Mouse (Mus musculus) mouse embryonic stem cell (cell line): ENCODE data around the gene Gjb3.

Experiments used
- in situ Hi-C, 2 experiments: fragments of 300-500 bp; cut with MboI; formaldehyde crosslinking; loops; 1 replicate in 1 of 2; 3 replicates in 1 of 2; pipeline ENCODE4 v1.14.3; 2019 to 2020; ENCODE audit warnings: low sequenced_read_pairs in 2 of 2, low pct_unique_long_range_greater_than_20kb in 1 of 2, mixed read lengths in 1 of 2; ENCODE audit not compliant: unreplicated experiment in 1 of 2

Gene Gjb3

DNA sequence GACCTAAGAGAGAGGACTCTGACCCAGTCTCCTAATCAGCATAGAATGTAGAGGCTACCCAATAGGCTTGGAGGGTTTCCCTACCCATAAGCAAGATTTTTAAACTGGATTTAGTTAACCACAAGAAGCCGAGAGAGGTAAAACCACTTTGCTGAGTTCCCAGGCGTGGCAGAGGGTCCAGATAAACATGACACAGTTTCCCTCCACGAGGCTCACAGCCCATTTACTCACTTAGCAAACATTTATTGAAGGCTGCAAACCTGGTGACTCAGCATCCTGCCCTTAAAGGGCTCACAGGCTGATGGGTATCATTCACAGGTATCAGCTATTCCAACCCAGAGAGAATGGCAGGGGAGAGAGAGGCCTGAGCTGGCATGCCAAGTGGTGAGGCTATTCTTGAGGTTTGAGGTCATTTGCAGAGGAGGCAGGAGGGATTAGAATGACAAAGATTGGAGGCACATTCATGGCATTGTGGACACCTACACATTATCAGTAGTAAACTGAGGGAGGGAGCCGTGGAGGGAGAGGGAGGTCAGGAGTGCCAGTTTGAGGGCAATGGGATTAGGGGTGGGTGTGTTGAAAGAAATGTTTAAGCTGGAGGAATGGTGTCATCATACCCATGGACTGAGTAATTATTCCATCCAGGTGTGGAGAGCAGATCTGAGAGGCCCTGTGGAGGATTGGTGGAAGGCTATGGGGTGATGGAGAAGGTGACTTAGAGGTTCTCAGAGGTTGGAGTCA, 19.1 kb upstream of the Gjb3 start:
- in situ Hi-C loops, result no loop called here

DNA sequence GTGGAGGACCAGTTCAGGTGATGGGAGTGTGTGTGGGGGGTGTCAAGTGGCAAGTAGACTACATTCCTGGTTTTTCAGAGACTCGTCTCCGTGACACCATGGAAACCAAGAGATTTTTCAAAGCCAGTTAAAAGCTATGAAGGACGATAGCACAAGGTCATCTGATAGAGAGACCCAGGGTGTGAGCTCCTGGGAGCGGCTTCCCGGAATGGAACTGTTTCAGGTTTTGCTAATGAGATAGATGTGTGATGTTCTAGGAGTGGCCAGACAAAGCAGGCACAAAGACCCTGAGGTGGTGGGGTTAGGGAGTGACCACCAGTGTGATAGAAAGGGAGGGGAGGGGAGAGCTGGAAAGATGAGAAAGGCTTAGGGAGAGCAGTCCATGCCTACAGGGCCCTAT, 14.4 kb upstream of the Gjb3 start:
- in situ Hi-C loops, result no loop called here

GRCm38 (mm10) chr4:127341372-127341771, 10.7 kb upstream of the Gjb3 start:
- in situ Hi-C loops, result no loop called here

DNA sequence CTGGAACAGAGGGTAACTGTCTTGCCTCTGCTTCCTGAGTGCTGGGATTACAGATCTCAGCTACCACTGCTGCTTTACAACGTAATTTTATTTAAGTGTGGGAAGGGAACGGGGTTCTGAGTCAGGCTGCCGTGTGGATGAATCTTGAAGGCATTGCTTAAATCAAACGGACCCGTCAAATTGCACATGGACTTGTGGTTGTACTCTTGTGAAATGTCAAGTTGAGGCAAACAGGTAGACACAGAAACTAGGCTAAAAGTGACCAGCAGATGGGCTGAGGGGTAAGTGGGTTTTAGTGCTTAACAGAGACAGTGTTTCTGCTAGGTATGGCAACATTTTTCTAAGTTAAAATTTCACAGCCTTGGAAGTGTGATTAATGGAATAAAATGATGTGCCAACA, 7.0 kb upstream of the Gjb3 start:
- in situ Hi-C loops, result no loop called here

- in situ Hi-C loops, result no loop called here
Observed at GRCm38 (mm10) chr4:127334870-127335504, 4.3 kb upstream of the Gjb3 start.

DNA sequence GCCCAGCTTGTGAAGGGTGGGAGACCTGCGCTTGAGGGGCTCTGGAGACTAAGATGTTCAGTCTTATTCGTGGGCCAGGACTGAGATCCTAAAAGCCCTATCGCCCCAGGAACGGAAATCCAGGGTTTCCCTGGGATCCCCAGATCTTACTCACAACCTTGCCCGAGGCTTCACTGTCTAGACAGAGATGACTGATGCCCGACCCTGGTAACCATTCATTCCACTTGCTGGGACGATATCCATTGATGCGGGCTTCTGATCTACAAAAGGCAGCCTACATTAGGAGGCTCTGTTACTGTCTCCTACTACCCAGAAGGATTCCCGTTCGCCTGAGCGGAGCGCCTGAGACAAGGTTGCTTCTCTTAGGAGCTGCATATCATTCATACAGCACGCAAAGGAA, 527 bp upstream of the Gjb3 start:
- in situ Hi-C loops, result no loop called here

GRCm38 (mm10) chr4:127329751-127330150, 893 bp downstream of the Gjb3 start:
- in situ Hi-C loops, result no loop called here

- in situ Hi-C loops, result no loop called here
Observed at GRCm38 (mm10) chr4:127329046-127329445, 1.6 kb downstream of the Gjb3 start.

DNA sequence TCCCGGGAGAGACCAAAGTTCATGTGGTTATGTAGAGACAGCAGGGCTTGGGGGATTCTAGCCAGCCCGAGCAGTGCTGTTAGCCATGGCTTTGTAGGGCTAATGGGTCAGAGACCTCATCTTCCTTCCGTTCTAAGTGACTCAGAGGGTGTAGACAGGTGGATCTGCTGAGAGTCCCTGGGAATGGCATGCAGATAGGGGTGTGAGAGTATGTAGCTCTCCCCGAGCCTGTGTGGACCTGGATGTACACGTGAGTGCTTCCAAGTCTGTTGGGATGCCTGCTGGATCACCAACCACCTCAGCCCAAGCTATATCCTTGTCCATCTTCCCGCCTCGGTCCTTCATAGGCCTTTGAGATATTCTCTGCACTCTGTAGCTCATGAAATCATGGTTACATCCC, 2.3 kb downstream of the Gjb3 start:
- in situ Hi-C loops, result no loop called here

DNA sequence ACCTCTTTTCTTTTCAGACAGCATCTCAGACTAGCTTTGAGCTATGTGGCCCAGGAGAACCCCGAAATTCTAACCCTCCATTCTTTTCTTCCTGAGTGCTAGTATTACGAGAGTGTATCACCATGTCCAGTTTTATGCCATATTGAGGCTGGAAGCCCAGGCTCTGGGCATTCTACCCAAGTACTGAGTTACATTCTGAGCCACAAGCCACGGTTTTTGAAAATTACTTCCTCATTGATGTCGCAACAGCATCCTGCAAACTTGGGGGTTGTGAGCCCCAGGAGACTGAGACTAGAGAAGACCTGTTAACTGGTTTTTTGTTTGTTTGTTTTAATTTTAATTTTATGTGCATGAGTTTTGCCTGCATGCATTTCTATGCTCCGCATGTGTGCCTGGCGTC, 2.9 kb downstream of the Gjb3 start:
- in situ Hi-C loops, result no loop called here

GRCm38 (mm10) chr4:127327258-127327657, 3.4 kb downstream of the Gjb3 start:
- in situ Hi-C loops, result no loop called here

GRCm38 (mm10) chr4:127325276-127325675, 5.4 kb downstream of the Gjb3 start:
- in situ Hi-C loops, result no loop called here

- in situ Hi-C loops, result no loop called here
Observed at GRCm38 (mm10) chr4:127324759-127325158, 5.9 kb downstream of the Gjb3 start.

GRCm38 (mm10) chr4:127324296-127324695, 6.3 kb downstream of the Gjb3 start:
- in situ Hi-C loops, result no loop called here

GRCm38 (mm10) chr4:127323651-127324050, 7.0 kb downstream of the Gjb3 start:
- in situ Hi-C loops, result no loop called here

DNA sequence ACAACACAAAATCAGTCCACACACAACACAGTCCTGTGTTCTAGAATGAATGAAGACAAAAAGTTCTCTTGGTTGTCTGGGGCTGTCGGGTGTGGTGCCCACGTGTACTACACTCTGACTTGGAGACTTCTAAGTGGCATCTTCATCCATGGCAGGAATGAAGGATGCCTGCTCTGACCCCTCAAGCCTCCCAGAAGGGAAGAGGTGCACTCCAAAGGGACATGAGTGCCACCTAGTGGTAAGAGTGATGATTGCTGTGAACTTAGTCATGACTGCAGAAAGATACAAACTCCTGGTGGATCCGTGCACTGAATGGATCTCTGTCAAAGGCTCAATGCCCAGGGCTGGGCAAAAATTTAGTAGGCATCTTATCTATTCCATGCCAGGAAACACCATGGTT, 11.0 kb downstream of the Gjb3 start:
- in situ Hi-C loops, result no loop called here

- in situ Hi-C loops, result no loop called here
Observed at GRCm38 (mm10) chr4:127317143-127317542, 13.5 kb downstream of the Gjb3 start.

GRCm38 (mm10) chr4:127315753-127316152, 14.9 kb downstream of the Gjb3 start:
- in situ Hi-C loops, result no loop called here

DNA sequence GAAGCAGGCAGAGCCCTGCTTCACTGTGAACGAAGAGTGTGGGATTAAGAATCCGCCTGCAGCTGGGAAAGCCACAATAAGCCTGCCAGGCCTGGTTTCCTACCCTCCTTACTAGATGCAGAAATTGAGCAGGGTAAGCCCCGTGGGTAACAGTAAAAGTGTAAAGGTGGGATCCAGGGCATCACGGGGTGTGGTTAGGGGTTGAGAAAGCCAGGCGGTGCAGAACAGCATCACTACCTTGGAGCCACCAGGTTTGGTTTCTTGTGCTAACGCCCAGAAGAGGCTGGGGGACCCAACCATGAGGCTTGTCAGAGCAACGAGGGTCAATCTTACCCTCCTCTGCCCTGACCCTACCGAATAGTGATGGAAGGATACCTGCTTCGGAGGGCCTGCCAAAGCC, 16.1 kb downstream of the Gjb3 start:
- in situ Hi-C loops, result loop anchor here in 1 of 2 experiments (5.0 kb wide), 1 partner anchor 57 kb away; no protein-coding TSS in a partner anchor

- in situ Hi-C loops, result loop anchor here in 1 of 2 experiments (5.0 kb wide), 1 partner anchor 57 kb away; no protein-coding TSS in a partner anchor
Observed at GRCm38 (mm10) chr4:127313861-127314260, 16.8 kb downstream of the Gjb3 start, which contains the start of gene Gja4. Gene Gja4 (minus strand): TSS chr4:127314039.
